Mouse (Mus musculus): ENCODE measurements around the gene Gss.

The Gss gene

GRCm38 (mm10) chr2:155592137-155592853, at the start of gene Gss:
Gene Gss (minus strand): TSS chr2:155592810.
- in situ Hi-C loops (cut with MboI, MseI) = no loop called here

- in situ Hi-C loops (cut with MboI, MseI) = no loop called here
Observed at GRCm38 (mm10) chr2:155641540-155642472, 49.2 kb upstream of the Gss start.

- in situ Hi-C loops (cut with MboI, MseI) = no loop called here
Observed at GRCm38 (mm10) chr2:155640656-155641055, 48.0 kb upstream of the Gss start.

GRCm38 (mm10) chr2:155637411-155637810, 44.8 kb upstream of the Gss start:
- in situ Hi-C loops (cut with MboI, MseI) = no loop called here

GRCm38 (mm10) chr2:155636881-155637280, 44.3 kb upstream of the Gss start:
- in situ Hi-C loops (cut with MboI, MseI) = no loop called here

GRCm38 (mm10) chr2:155635961-155636360, 43.4 kb upstream of the Gss start:
- in situ Hi-C loops (cut with MboI, MseI) = no loop called here

GRCm38 (mm10) chr2:155634562-155634961, 42.0 kb upstream of the Gss start:
- in situ Hi-C loops (cut with MboI, MseI) = no loop called here

- in situ Hi-C loops (cut with MboI, MseI) = no loop called here
Observed at GRCm38 (mm10) chr2:155633731-155634130, 41.1 kb upstream of the Gss start.

- in situ Hi-C loops (cut with MboI, MseI) = no loop called here
Observed at GRCm38 (mm10) chr2:155633121-155633520, 40.5 kb upstream of the Gss start.

GRCm38 (mm10) chr2:155632138-155632936, 39.7 kb upstream of the Gss start:
- in situ Hi-C loops (cut with MboI, MseI) = no loop called here

GRCm38 (mm10) chr2:155630590-155631416, 38.2 kb upstream of the Gss start:
- in situ Hi-C loops (cut with MboI, MseI) = no loop called here

- in situ Hi-C loops (cut with MboI, MseI) = no loop called here
Observed at GRCm38 (mm10) chr2:155630153-155630552, 37.5 kb upstream of the Gss start.

- in situ Hi-C loops (cut with MboI, MseI) = loop anchor here in 1 of 2 experiments (5.0 kb wide), 1 partner anchor 117 kb away; no protein-coding TSS in a partner anchor
Observed at GRCm38 (mm10) chr2:155629231-155629661, 36.6 kb upstream of the Gss start.

- in situ Hi-C loops (cut with MboI, MseI) = loop anchor here in 1 of 2 experiments (5.0 kb wide), 1 partner anchor 116 kb away; no protein-coding TSS in a partner anchor
Observed at GRCm38 (mm10) chr2:155628519-155628918, 35.9 kb upstream of the Gss start.

- in situ Hi-C loops (cut with MboI, MseI) = loop anchor here in 1 of 2 experiments (5.0 kb wide), 1 partner anchor 116 kb away; no protein-coding TSS in a partner anchor
Observed at GRCm38 (mm10) chr2:155628112-155628511, 35.5 kb upstream of the Gss start.

GRCm38 (mm10) chr2:155627030-155627738, 34.6 kb upstream of the Gss start:
- in situ Hi-C loops (cut with MboI, MseI) = loop anchor here in 1 of 2 experiments (5.0 kb wide), 1 partner anchor 115 kb away; no protein-coding TSS in a partner anchor

- in situ Hi-C loops (cut with MboI, MseI) = loop anchor here in 1 of 2 experiments (5.0 kb wide), 1 partner anchor 114 kb away; no protein-coding TSS in a partner anchor
Observed at GRCm38 (mm10) chr2:155626277-155626676, 33.7 kb upstream of the Gss start.

GRCm38 (mm10) chr2:155624730-155625129, 32.1 kb upstream of the Gss start:
- in situ Hi-C loops (cut with MboI, MseI) = loop anchor here in 1 of 2 experiments (5.0 kb wide), 1 partner anchor 112 kb away; no protein-coding TSS in a partner anchor

GRCm38 (mm10) chr2:155623996-155624395, 31.4 kb upstream of the Gss start:
- in situ Hi-C loops (cut with MboI, MseI) = no loop called here

GRCm38 (mm10) chr2:155622606-155623005, 30.0 kb upstream of the Gss start:
- in situ Hi-C loops (cut with MboI, MseI) = no loop called here
